Mouse (Mus musculus) urinary bladder, postnatal 4 days (tissue): Measurements from ENCODE around the gene Mug2.
"Not testable (repeated sequence)": the region's sequence is repeated elsewhere in the genome, so short reads cannot be mapped to it uniquely, and the experiment has no call there.

Experiments used
- DNase-seq, 2 experiments: peaks; one replicate each; pipeline ENCODE4 v3.0.0; 2021 to 2022; ENCODE audit warnings: low spot score in 2 of 2

Gene Mug2

GRCm38 (mm10) chr6:122006461-122006860 lies at the start of gene Mug2:
Gene Mug2 (plus strand): TSS chr6:122006761.
- not testable (repeated sequence) for DNase-seq

DNA sequence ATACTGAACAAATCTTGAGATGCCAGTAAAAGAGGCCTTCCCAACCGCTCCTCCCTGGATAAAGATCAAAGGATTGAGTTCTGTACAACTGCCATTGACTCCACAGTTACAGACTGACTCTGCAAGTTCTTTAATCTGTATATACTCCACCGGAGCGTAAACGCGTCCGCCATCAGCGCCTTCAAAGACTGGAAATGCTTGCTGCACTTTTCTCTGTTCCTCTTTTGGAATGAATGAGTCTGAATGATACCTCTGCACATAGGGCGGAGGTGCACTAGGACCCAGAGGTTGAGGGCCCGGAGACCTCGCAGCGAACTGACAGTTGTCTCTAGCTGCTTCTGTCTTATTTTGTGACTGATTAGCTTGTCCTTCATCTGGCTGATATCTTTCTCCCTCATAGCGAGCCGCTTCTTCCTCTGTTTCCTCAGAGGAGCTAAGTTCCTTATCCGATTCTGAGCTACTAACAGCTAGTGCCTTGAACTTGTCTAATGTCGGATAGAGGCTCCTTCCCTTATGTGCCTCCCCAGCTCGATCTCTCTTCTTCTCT lies 48.7 kb upstream of the Mug2 start:
- DNase-seq = not testable (repeated sequence)

DNA sequence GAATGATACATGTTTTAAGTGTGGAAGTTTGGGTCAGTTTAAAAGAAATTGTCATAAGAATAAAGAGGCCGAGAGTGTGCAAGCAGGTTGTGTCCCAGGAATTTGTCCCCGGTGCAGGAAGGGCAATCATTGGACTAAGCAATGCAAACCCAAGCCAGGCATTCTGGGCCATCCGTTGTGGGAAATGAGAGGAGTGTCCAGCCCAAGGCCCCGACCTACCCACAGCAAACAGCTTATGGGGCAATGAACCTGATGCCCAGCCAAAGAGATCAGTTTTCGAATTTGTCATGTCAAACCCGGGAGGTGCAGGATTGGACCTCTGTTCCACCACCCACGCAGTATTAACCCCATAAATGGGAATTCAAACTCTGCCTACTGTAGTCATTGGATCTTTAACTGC lies 30.9 kb upstream of the Mug2 start:
- no peak for DNase-seq

GRCm38 (mm10) chr6:122100904-122101303 lies 94.3 kb downstream of the Mug2 start:
- no peak for DNase-seq

GRCm38 (mm10) chr6:122101671-122102070 lies 95.1 kb downstream of the Mug2 start:
- no peak for DNase-seq

DNA sequence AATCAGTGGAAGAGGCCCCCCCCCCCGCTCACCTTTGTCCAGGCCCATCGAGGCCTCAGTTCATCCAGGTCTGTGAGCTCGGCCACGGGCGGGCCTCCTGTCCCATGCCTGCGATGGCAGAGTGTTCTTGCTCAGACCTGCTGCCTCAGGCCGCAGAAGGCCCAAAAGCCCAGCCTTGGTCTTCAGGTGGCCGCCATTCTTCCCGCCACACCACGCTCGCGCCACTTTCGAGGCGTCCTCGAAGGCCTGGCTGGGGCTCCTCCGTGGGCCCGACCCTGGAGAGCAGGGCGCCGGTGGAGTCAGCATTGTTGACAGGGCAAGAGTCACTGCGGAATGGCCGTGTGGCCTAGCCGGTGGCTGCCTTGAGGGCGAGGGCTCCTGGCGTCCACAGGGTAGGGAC lies 110.4 kb downstream of the Mug2 start:
- no peak for DNase-seq

DNA sequence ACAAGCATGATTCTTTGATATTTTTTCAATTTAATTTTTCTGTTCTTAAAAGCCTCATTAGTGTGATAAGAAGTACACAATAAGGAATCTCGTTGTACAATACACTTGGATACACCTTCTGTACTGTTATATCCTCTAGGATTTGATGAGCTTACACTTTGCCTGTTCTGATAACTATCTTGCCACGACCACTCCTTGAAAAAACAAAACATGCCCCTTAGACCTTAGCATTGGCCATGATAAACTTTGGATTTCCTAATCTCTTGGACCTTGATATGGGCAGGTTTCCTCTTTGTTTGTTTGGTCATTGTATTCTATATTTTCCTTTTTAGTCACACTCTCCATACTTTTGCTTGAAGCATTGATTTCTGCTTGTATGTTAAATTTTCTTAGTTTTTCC lies 123.0 kb downstream of the Mug2 start:
- no peak for DNase-seq
